Mouse (Mus musculus) layer of hippocampus, postnatal 25 days (tissue): Measurements from ENCODE around the gene Narf. TPM values are rescaled to one million over a fixed set of nuclear protein-coding genes. Genes with fewer than 3 reads are reported as not detected.

Experiments used
- DNase-seq, 2 experiments: peaks; one replicate each; pipeline ENCODE4 v3.0.0; 2022; ENCODE audit warnings: mixed read lengths in 2 of 2, low spot score in 1 of 2; ENCODE audit errors: extremely low spot score in 1 of 2
- total RNA-seq, 2 experiments: library from RNA; stranded (reverse); gene quantifications; 2 replicates each; pipeline ENCODE4 v1.2.3; 2021

Narf gene
- total RNA-seq, result 10 to 100 TPM; 52.9 to 55.6 TPM

DNA sequence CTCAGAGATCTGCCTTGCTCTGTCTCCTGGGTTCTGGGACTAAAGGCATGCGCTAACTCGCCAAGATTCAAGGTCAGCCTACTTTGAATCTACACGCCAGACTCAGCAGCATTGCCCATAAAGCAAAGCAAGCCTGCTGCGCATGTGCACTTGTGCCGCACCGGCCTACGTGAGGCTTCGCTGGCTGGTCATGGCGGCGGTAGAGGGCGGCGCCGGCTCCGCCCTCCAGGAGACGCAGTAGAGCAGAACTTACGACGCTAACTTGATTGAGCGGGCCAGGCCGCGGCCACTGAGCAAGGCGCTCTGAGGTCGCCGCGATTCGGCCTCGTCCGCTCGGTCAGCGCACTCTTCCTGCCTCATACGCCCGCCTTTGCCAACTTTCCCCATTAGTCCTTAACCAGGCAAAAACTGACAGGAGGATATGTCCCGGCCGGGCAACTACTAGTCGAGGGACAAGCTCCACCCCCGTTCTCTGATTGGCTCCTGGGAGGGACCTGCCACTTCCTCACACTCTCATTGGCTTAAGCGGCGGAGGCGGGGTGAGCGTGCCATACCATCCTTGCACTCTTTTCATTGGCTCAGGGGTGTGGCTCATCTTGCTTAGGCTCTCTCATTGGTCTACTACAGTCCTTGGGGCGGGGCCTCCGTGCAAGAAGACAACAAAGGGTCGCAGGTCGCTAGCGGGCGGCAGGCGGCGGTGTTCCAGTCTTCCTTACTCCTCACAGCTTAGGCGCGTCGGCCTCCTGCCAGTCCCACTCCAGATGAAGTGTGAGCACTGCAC is at the start of gene Narf:
Gene Narf, plus strand, starts transcription at position 690 of the 781 bp plus-strand sequence.
- peak; percentile 84 to 96 for DNase-seq

DNA sequence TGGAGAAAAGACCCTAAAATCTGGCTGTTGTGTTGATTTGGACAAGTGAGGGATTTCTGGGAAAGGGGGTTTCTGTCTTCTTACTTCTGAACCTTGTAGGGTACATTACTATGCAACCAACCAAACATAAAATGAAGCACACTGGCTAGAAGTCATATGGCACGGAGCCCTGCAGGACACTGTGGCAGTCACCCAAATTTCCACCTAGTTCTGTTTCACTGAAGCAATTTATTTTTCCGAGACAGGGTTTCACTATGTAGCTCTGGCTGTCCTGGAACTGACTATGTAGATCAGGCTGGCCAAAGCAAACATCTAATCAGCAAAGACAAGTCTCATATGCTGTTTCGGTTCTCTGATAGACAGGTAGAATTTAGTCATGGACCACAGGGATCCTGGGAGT is 47.4 kb upstream of the Narf start:
- no peak for DNase-seq

DNA sequence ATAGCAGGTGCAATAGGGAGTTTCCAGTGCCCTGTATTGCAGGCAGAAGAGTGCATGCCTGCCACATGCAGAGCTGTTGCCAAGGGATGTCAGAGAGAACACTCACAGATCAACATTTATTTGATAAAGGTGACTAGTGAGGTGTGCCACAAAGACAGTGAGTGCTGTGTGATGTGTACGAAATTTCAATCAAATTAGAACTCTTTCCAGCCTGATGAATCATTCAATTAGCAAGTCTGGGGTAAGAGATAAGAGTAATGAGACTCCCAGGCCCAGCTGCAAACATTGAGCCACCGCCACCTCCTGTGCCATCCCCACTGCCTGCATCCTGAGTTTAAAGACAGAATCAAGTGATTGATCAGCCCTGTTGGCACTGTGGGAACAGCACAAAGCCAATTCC is 44.3 kb upstream of the Narf start:
- DNase-seq, result no peak

DNA sequence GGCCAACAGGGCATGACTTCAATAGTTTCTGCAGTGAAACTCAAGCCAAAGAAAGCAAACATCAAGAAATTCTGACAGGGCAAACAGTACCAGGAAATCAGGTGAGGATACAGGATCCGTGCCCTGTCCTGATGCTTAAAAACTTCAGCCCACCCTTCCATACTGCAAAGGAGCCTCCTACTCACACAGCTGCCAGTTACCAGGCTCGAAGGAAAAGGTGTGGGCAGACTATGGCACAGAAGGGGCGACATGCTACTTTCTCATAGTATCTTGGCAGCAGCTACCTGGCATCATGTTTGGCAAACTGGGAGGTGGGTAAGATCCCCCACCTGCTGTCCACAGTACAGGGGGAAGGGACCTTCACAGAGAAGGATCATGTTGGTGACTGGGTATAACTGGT is 43.6 kb upstream of the Narf start:
- DNase-seq, result no peak

DNA sequence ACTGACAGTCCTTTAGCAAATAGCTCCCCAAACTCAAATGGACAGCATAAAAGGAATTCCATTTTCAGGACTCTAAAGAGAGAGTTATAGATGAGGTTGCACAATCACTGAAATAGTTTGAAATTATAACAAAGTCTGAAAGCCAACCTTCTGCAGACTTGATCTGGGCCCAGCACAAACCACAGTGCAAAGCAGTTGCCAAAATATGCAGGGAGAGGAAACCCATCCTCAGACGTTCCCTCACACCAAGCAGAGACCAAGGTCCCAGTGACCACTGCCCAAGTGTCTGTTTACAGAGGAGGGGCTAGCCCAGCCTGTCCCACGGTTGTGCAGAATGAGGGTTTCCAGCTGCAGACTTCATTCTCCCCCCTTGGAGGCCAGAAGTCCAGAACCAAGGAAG is 38.4 kb upstream of the Narf start:
- DNase-seq, result no peak

DNA sequence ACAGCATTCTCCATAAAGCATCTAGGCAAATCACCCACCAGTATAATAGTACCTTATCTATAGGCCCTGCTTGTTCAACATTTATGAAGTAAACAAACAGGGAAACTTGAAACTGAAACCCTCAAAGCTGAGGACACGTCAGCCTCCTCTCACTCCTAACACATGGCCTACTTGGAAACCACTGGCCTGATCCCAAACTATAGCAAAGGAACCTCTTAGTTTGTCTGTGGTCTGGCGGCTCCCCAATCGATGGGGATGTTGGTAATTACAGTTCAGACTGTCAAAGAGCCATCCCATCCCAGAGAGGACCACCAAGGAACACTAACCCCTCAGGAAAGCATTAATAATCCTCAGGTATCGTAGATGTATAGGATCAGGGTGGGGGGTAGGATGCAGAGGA is 37.2 kb upstream of the Narf start:
- DNase-seq, result no peak

DNA sequence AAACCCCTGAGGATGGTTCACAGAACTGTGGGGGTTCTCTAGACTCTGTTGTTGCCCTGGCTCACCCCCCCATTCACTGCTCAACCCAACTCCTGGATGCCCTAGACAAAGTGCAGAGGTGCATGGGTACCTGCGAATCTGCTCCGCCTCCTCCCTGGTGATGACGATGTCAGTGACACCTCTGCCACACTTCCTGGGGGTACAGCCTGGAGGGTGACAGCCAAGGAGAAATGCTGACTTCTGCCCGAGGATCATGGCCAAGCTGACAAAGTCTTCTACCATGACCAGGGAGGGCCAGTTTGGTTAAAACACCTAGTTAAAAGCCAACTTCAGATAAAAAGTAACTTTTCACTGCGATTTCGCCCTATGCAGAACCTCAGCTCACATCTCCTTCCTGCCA is 36.3 kb upstream of the Narf start:
- no peak for DNase-seq

DNA sequence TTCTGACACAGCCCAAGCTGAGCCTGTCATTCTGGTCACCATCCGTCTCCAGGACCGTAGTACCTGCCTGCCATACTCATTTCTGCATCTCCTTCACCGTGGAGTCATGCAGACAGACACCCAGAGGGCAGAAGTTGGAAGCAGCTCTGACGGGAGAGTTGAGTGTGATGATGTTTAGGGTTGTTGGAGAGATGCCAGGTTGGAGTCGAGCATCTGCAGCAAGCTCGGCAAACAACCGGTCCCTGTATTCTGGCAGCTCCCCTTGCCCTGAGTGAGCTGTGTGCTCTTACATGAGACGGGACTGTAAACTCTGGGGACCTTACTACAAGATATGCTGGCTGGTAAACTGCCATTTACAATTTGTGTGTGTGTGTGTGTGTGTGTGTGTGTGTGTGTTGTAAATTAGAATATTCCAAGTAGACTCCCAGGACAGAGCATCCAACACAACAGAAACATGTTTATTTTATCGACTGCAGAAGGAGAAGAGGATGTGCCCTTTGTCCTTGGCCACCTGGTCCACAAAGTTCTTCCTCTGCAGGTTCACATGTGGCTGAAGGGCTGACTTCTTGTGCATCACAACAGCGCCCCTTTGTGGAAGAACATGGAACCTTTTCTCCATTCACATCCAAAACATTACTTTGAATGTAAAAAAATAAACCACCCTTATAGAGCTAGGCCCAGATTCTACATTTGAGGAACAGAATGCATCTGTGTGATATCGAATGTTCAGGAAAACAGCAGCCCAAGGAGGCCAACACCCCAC is 35.4 kb upstream of the Narf start:
- DNase-seq, result peak in 1 of 2 experiments; percentile 55

DNA sequence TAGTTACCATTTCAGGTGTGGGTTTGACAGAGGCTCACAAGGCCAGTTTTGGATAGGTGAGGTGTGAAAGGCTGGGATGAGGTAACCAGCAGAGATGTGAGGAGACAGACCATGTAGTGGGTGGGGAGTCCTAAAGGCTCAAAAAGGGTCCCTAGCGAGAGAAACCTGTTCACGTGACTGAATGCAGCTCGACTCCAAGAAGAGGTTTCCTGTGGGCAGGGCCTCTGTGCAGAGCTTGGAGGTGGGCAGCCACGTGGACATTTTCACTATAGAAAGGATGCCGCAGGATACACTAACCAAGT is 33.2 kb upstream of the Narf start:
- DNase-seq, result no peak

DNA sequence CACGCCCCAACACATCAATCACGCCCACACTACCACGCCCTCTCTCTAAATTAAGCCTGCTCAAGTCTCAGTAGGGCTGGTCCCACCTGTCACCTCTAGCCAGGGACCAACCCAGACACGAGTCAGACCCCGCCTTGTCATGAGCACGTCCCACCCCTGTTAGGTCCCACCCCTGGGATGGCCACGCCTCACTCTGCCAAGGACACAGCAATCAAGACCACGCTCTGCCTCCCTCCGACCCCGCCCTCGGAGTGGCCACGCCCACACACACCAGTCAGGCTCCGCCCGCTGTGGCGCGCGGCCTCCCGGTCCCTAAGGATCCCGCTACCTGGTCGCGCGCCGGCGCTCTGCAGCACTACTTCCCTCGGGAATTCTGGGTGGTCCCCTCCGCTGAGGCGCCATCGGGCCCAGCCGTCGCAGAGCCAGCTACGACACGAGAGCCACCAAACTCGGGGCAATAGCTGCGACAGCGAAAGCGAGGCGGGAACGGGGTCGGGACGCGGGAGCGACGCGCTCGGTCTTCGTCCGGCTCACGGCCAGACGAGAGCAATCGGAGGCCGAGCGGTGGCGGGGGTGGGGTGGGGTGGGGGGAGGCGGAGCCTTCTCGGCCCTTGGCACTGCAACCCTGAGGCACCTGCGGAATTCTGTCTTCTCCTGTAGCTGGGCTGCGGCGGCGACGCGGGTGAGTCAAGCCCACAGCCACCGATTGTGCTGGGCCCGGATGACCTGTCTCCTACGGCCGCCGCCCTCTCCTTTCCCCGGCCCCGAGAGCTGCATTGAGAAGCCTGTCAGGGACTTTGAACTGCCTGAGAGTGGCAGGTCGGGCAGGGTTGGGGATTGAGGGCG is 32.7 kb upstream of the Narf start, which contains the start of the genes Hexdc and Ogfod3:
Gene Hexdc, plus strand, starts transcription at position 273 of the 846 bp plus-strand sequence.
Gene Ogfod3, minus strand, starts transcription at position 551 of the 846 bp plus-strand sequence.
- peak; percentile 78 to 89 for DNase-seq

DNA sequence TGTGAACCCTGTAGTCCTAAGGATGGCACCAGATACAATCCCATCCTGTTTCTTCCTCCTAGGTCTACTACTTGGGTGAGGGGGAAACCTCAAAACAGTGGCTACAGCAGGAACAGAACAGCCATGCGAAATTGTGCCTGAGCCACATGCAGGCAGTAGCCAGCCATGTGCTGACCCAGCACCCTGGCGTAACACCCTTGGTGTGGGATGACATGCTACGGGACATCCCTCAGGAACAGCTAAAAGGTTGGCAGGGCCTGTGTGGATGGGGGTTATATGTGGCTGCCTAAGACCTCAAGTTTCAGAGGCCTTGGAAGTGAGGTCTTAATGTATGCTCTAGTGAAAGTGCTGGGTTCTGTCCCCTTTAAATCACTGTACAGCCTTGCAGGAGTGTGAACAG is 20.2 kb upstream of the Narf start:
- DNase-seq, result no peak

DNA sequence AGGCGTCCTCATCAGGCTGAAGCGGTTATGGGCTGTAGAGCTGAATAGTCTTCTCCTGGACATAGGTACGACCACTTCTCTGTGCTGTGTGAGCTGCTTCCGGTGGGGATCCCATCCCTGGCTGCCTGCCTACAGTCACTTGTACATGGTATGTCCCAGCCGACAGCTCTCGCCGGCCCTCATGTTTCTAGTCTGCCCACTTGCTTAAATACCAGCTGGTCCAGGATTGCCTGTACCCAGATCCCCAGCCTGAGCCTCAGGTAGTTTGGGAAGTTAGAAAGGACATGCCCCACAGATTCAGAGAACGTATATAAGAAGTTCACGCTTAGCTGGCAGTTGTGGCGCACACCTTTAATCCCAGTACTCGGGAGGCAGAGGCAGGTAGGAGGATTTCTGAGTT is 17.3 kb upstream of the Narf start:
- DNase-seq, result no peak

DNA sequence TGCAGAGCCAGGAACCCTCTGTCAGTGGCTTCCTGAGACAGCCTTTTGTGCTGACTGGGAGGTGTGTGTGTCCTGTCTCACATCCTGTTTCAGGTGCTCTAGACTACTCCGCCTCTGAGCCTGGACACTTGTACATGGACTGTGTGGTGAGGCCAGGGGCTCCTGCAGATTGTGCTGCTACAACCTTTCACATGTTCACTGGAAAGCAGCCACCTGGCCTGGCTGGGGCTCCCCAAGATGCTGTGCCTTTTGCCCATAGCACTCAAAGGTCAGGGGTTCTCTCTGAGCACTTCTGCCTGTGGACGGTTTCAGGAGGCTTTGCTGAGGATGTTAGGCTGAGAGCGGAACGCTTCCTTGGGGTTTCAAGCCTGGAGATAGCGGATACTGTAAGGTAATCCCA is 16.3 kb upstream of the Narf start:
- DNase-seq, result no peak

DNA sequence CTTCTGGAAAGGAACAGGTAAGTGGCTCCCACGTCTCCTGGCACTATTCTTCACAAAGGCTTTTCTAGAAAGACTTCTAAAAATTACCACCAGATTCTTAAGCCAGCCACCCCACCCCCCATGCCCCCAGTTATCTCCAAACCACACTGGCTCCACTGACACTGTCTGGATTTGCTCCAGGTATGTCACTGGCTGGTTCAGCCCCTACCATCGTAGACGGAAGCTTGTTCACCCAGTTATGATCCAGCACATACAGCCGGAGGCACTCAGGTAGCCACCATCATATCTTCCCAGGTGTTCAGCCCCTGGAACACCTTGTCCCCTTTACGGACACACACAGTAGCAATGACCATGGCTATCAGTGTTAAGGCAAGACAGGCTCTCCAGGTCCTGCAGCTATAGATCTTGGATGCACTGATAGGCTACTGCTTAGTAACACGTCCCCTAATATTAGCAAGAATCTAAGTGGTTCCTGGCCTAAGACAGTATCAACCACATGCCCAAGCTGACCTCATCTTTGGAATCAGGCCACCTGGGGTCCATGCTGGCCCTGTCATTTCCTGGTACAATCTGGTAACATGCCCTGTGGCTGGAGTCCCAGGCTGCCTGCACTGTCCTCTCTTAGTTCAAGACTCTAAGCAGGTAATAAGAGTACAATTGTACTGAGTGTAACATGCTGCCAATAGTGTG is 15.6 kb upstream of the Narf start:
- no peak for DNase-seq

DNA sequence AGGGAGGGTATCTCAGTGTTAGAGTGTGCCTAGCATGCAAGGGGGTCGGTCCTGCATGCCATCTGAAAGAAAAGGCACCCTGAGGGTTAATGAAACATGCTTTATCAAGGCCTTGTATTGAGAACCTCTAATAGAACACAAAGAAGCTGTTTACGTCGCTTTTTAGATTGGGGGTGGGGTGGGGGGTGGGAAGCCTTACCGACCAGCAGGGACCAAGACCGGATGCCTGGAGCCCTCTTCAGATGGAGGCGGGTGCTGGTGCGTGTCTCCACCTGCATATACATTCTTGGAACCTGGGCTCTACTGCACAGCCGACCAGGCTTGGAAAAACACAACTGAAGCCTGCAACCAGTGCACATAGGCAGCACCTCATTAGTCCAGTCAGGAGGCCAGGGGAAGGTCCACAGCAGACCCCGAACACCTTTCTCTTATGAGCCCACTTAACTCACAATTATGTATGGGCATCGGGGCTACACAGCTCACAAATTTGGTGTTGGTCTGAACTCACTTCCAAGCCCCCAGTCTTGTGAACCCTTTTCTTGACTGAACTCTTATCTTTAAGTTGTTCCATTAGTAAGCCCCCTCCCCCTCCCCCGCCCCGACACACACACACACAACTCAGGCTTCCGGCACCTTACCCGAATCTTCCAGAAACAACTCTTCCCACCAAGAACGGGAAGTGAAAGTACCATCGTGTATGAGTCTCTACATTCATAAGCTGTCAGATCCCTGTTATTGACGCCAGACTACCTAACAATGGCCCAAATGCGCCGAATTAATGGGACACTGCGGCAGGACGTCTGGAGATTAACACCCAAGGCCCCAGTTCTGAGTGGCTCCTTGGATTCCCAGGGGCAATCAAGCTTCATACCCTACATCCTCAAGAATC is 8.7 kb upstream of the Narf start:
- no peak for DNase-seq

DNA sequence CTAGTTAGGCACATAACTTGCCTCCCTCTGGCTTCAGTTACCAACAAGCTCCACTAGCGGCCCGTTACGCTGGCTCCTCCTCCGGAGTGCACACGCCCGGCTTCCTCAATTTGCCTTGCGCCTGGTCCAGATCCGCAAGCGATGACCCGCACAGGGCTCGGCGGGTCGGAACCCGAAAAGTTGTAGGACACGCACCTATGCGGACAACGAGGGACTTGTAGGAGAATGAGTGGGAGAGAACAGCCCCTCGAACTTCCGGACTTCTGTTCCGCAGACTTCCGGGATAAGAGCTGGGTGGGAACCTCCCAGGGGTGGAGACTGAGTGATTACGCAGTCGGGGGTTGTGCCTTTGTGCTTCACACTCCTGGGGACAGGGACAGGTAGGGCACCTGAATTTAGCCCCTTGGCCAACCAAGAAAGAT is 8.0 kb upstream of the Narf start, which contains the start of gene Cybc1:
Gene Cybc1, minus strand, starts transcription at position 305 of the 422 bp plus-strand sequence.
- DNase-seq, result peak; percentile 53

DNA sequence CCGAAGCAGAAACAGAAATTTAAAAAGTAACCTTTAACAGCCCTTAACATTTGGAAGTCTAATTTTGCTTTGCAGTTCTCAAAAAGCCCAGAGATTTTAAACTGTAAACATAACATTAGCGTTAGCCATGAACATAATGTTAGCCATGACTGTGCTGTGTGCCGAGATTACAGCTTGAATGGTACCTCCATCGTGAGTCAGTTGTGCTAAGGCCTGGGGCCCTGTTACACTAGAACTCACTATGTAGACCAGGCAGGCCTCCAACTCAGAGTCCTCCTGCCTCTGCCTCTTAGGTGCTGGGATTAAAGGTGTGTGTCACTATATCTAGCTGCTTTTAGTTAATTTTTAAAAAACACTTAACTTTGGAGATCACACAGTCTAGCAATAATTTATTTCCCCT is 5.9 kb upstream of the Narf start:
- no peak for DNase-seq

DNA sequence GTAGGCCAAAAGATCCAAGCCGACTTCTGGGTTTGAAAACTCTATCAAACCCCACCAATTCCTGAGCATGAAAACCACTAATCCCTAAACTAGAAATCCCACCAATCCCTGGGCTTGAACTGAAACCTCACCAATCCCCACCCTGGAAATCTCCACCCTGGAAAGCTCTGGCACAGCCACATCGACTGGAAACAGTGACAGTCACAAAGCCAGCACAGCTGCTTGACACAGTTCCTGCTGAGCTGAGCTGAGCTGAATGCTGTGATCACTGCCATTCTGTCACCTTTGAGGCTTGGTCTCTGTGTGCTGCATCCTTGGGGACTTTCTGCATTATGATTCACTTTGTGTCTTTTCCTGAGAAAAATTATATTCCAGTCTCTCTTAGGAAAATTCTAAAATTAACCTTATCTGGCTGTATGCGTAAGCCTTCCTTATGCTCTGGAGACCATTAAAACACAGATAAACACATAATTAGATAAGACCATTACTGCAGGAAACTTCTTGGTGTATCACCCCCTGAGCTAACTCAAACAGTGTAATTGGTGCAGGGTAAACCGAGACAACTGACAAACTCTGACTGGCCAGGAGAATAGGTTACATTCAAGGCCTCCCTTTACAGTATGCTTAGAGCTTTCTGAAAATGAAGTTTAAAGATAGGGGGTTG is 5.3 kb upstream of the Narf start:
- no peak for DNase-seq

DNA sequence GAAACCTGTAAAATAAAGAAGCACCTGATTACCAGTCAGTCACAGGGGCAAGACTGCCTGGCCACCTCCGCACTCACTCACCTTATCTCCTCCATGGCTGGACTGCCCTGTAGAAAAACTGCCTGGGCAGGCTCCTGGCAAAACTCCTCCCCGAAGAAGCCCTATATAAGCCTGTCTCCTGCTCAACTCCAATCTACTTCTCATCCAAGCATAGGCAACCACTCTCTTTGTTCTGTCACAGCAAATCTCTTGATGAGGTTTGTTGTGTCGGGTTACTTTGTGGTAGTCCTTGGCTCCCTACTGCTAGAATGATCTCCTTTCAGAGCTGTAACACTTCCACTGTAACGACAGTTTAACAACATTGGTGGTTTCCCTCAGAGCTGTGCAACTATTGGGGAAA is 4.3 kb upstream of the Narf start:
- no peak for DNase-seq
